Mouse (Mus musculus) limb, embryonic 10.5 days (tissue): ENCODE measurements around the gene Ddx39b. TPM values are rescaled to one million over a fixed set of nuclear protein-coding genes. Genes with fewer than 3 reads are reported as not detected.
A peak's percentile ranks its signal among the peaks of the same experiment; 100 is the strongest.

ENCODE experiments used
- DNase-seq: peaks from one replicate; pipeline ENCODE4 v3.0.0-alpha.2; 2017; ENCODE audit warnings: low spot score
- H3K27ac ChIP-seq: fragments of 300-500 bp; sonication (generic); 2 replicates; pipeline ENCODE4 v1.5.1; 2016; ENCODE audit warnings: mild to moderate bottlenecking
- H3K27me3 ChIP-seq: fragments of 300-500 bp; sonication (generic); 2 replicates; pipeline ENCODE4 v1.6.1; 2016; ENCODE audit warnings: low read depth, mild to moderate bottlenecking; ENCODE audit not compliant: poor library complexity, severe bottlenecking
- H3K36me3 ChIP-seq: fragments of 300-500 bp; sonication (generic); 2 replicates; pipeline ENCODE4 v1.6.1; 2016; ENCODE audit warnings: mild to moderate bottlenecking, moderate library complexity
- H3K4me1 ChIP-seq: fragments of 300-500 bp; sonication (generic); 2 replicates; pipeline ENCODE4 v1.6.1; 2016
- H3K4me3 ChIP-seq: fragments of 300-500 bp; sonication (generic); 2 replicates; pipeline ENCODE4 v1.5.1; 2016; ENCODE audit warnings: mild to moderate bottlenecking, moderate library complexity
- H3K9me3 ChIP-seq: fragments of 300-500 bp; sonication (generic); replicated peaks from 2 replicates; pipeline ENCODE4 v1.6.1; 2016; ENCODE audit warnings: mild to moderate bottlenecking
- WGBS: fragments of 180-500 bp; shearing (Covaris S2); methylation state at CpG from one replicate; pipeline ENCODE4 v1.1.7; 2016; 5-methylcytosine and 5-hydroxymethylcytosine counted together
- polyA plus RNA-seq: library from polyadenylated mRNA; unstranded; fragments of >200 nt; fragmentation: Nextera tagmentation; extraction: Ambion mirVana; gene quantifications from 2 replicates; pipeline ENCODE4 v1.2.1, GENCODE M21; 2016

Ddx39b gene
- polyA plus RNA-seq, 1 experiment from 2014 or later, result 749 TPM

- Histone ChIP-seq H3K4me1 (peaks cover 10% of the 10 kb centered on the region), H3K27me3 (peaks cover 87% of the 10 kb centered on the region), H3K9me3 (no peaks in the 10 kb centered on the region), H3K27ac (no peak overlapping the region), H3K4me3 (no peak overlapping the region), H3K36me3 (no peaks in the 10 kb centered on the region)
- no peak for DNase-seq
- WGBS, result 80% methylated on average over 4 of the region's 4 CpGs
These were observed 39.1 kb upstream of the Ddx39b start for GRCm38 (mm10) chr17:35202442-35202841.

GRCm38 (mm10) chr17:35204494-35205379, 36.8 kb upstream of the Ddx39b start, which contains the start of gene Lta:
Lta (minus strand) TSS chr17:35205351.
- no peaks in the 10 kb centered on the region for H3K36me3 ChIP-seq
- H3K4me1 ChIP-seq, result peaks cover 3% of the 10 kb centered on the region
- H3K27me3 ChIP-seq, result peaks cover 67% of the 10 kb centered on the region
- no peak within 1 kb of the TSS for H3K27ac ChIP-seq
- H3K9me3 ChIP-seq, result no peaks in the 10 kb centered on the region
- WGBS, result 29% methylated on average over 20 of the region's 20 CpGs
- no peak within 1 kb of the TSS; the same call in 1 of the 2 replicates for H3K4me3 ChIP-seq
- no peak for DNase-seq

GRCm38 (mm10) chr17:35205380-35205769, 36.2 kb upstream of the Ddx39b start:
- Histone ChIP-seq H3K4me3 (no peak overlapping the region; the same call in 1 of the 2 replicates), H3K4me1 (peaks cover 3% of the 10 kb centered on the region), H3K27ac (no peak overlapping the region), H3K27me3 (peaks cover 61% of the 10 kb centered on the region), H3K36me3 (no peaks in the 10 kb centered on the region), H3K9me3 (no peaks in the 10 kb centered on the region)
- WGBS, result 56% methylated on average over 10 of the region's 10 CpGs
- DNase-seq, result no peak

- H3K4me3 ChIP-seq, result no peak overlapping the region
- no peaks in the 10 kb centered on the region for H3K9me3 ChIP-seq
- WGBS, result 85% methylated on average over 12 of the region's 12 CpGs
- no peaks in the 10 kb centered on the region for H3K36me3 ChIP-seq
- DNase-seq, result no peak
- no peak overlapping the region for H3K27ac ChIP-seq
- H3K27me3 ChIP-seq, result peaks cover 15% of the 10 kb centered on the region
- H3K4me1 ChIP-seq, result peaks cover 8% of the 10 kb centered on the region
These were observed 31.6 kb upstream of the Ddx39b start for GRCm38 (mm10) chr17:35209785-35210535.

- Histone ChIP-seq H3K4me3 (no peak overlapping the region), H3K27me3 (peaks cover 9% of the 10 kb centered on the region; the same call in 1 of the 2 replicates), H3K36me3 (no peaks in the 10 kb centered on the region), H3K27ac (no peak overlapping the region), H3K4me1 (peaks cover 6% of the 10 kb centered on the region; the same call in 1 of the 2 replicates), H3K9me3 (no peaks in the 10 kb centered on the region)
- 76% methylated on average over 3 of the region's 3 CpGs for WGBS
- no peak for DNase-seq
These were observed 31.0 kb upstream of the Ddx39b start for GRCm38 (mm10) chr17:35210593-35210992.

DNA sequence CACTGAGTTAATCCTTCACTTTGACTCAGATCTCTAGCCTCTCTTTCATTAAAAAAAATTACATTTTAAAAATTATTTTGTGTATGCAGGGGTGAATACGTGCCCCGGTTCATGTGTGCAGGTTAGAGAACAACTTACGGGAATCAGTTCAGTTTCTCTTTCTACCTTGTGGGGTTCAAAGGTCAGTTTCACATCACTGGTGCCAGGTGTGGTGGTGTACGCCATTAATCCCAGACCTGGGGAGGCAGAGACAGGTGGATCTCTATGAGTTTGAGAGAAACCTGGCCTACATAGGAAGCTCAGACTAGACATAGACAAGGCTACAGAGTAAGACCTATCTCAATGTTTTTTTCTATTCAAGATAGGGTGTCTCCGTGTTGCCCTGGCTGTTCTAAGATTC, 28.5 kb upstream of the Ddx39b start:
- WGBS, result 93% methylated on average over 5 of the region's 5 CpGs

GRCm38 (mm10) chr17:35218516-35219193, 22.9 kb upstream of the Ddx39b start:
- Histone ChIP-seq H3K4me3 (no peak overlapping the region), H3K9me3 (no peaks in the 10 kb centered on the region), H3K27me3 (no peaks in the 10 kb centered on the region), H3K4me1 (peaks cover 18% of the 10 kb centered on the region; the same call in 1 of the 2 replicates), H3K36me3 (peaks cover 40% of the 10 kb centered on the region), H3K27ac (no peak overlapping the region; the same call in 1 of the 2 replicates)
- 90% methylated on average over 18 of the region's 18 CpGs for WGBS
- DNase-seq, result no peak

More for the DNA sequence above, 28.5 kb upstream of the Ddx39b start:
- no peak overlapping the region for H3K4me3 ChIP-seq
- no peaks in the 10 kb centered on the region for H3K27me3 ChIP-seq
- H3K36me3 ChIP-seq, result no peaks in the 10 kb centered on the region
- H3K4me1 ChIP-seq, result peaks cover 6% of the 10 kb centered on the region; the same call in 1 of the 2 replicates
- no peaks in the 10 kb centered on the region for H3K9me3 ChIP-seq
- DNase-seq, result no peak
- no peak overlapping the region for H3K27ac ChIP-seq

- no peaks in the 10 kb centered on the region for H3K9me3 ChIP-seq
- no peaks in the 10 kb centered on the region for H3K27me3 ChIP-seq
- no peak overlapping the region for H3K27ac ChIP-seq
- H3K36me3 ChIP-seq, result peaks cover 47% of the 10 kb centered on the region
- no peak for DNase-seq
- peaks cover 13% of the 10 kb centered on the region; the same call in 1 of the 2 replicates for H3K4me1 ChIP-seq
- 86% methylated on average over 6 of the region's 6 CpGs for WGBS
- H3K4me3 ChIP-seq, result no peak overlapping the region
These were observed 21.9 kb upstream of the Ddx39b start for GRCm38 (mm10) chr17:35219601-35220041.

GRCm38 (mm10) chr17:35220156-35220952, 21.2 kb upstream of the Ddx39b start, which contains the start of gene Gm16181:
Gm16181 (plus strand) TSS chr17:35220834.
- WGBS, result 85% methylated on average over 28 of the region's 28 CpGs
- DNase-seq, result no peak
- H3K27me3 ChIP-seq, result no peaks in the 10 kb centered on the region
- 0 out of 2 replicates have a peak within 1 kb of the TSS, but pooled peaks have one; percentile 12 for H3K27ac ChIP-seq
- peaks cover 12% of the 10 kb centered on the region; the same call in 1 of the 2 replicates for H3K4me1 ChIP-seq
- peaks cover 54% of the 10 kb centered on the region for H3K36me3 ChIP-seq
- H3K4me3 ChIP-seq, result no peak within 1 kb of the TSS
- H3K9me3 ChIP-seq, result no peaks in the 10 kb centered on the region

DNA sequence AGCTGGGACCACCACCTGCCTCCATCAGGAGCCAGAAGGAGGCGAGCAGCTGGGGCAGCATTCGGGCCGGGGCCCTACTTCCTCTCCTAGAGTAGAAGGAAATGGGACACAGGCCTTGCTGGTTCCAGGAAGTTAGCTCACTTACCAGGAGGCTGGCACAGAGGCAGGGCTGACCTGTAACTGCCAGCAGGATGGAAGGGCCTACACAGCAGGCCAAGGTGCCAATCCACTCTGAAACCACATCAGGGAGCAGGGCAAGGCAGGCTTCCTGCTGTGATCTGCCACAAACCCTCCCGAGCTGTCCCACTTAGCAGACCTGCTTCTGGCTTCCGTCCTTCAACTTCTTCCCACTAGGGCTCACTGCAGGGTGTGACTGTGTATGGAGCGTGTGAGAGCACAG, 19.2 kb upstream of the Ddx39b start:
- no peak for DNase-seq
- WGBS, result 83% methylated on average over 6 of the region's 6 CpGs

GRCm38 (mm10) chr17:35224641-35225040, 16.9 kb upstream of the Ddx39b start:
- no peaks in the 10 kb centered on the region for H3K27me3 ChIP-seq
- DNase-seq, result no peak
- peaks cover 88% of the 10 kb centered on the region for H3K36me3 ChIP-seq
- H3K4me1 ChIP-seq, result 0 out of 2 replicates have a peak, but pooled peaks cover 5% of the 10 kb centered on the region
- WGBS, result 97% methylated on average over 4 of the region's 4 CpGs
- H3K9me3 ChIP-seq, result no peaks in the 10 kb centered on the region
- H3K4me3 ChIP-seq, result no peak overlapping the region
- H3K27ac ChIP-seq, result no peak overlapping the region

More for the DNA sequence above, 19.2 kb upstream of the Ddx39b start:
- peaks cover 74% of the 10 kb centered on the region for H3K36me3 ChIP-seq
- H3K9me3 ChIP-seq, result no peaks in the 10 kb centered on the region
- no peak overlapping the region for H3K4me3 ChIP-seq
- H3K27me3 ChIP-seq, result no peaks in the 10 kb centered on the region
- H3K4me1 ChIP-seq, result peaks cover 12% of the 10 kb centered on the region; the same call in 1 of the 2 replicates
- H3K27ac ChIP-seq, result no peak overlapping the region
